Mouse (Mus musculus) fat pad, adult 2 months (tissue): ENCODE results near the gene Snx27.

Experiments used
- DNase-seq: peaks from one replicate; pipeline ENCODE4 v3.0.0-alpha.2; 2011; ENCODE audit warnings: low read depth, low spot score; ENCODE audit errors: extremely low read depth

Gene Snx27

GRCm38 (mm10) chr3:94567242-94567641, 15.3 kb downstream of the Snx27 start:
- no peak for DNase-seq

- no peak for DNase-seq
These were observed 17.0 kb downstream of the Snx27 start for GRCm38 (mm10) chr3:94565557-94565956.

GRCm38 (mm10) chr3:94565127-94565526, 17.4 kb downstream of the Snx27 start:
- no peak for DNase-seq

- DNase-seq = no peak
These were observed 18.0 kb downstream of the Snx27 start for GRCm38 (mm10) chr3:94564356-94565010.

GRCm38 (mm10) chr3:94563163-94563562, 19.4 kb downstream of the Snx27 start:
- DNase-seq = no peak

- DNase-seq = no peak
These were observed 22.5 kb downstream of the Snx27 start for GRCm38 (mm10) chr3:94559931-94560429.

- DNase-seq = no peak
These were observed 33.5 kb downstream of the Snx27 start for GRCm38 (mm10) chr3:94549041-94549440.

GRCm38 (mm10) chr3:94537187-94537586, 45.3 kb downstream of the Snx27 start:
- no peak for DNase-seq

GRCm38 (mm10) chr3:94533968-94534367, 48.5 kb downstream of the Snx27 start:
- DNase-seq = no peak

GRCm38 (mm10) chr3:94526731-94527130, 55.8 kb downstream of the Snx27 start:
- DNase-seq = no peak

- DNase-seq = no peak
These were observed 75.9 kb downstream of the Snx27 start for GRCm38 (mm10) chr3:94506664-94507063.

GRCm38 (mm10) chr3:94502243-94502642, 80.3 kb downstream of the Snx27 start:
- DNase-seq = no peak

GRCm38 (mm10) chr3:94497162-94497561, 85.4 kb downstream of the Snx27 start:
- DNase-seq = no peak

GRCm38 (mm10) chr3:94487581-94487980, 94.9 kb downstream of the Snx27 start:
- no peak for DNase-seq

GRCm38 (mm10) chr3:94485922-94486321, 96.6 kb downstream of the Snx27 start:
- no peak for DNase-seq

GRCm38 (mm10) chr3:94483790-94484439, 98.6 kb downstream of the Snx27 start:
- DNase-seq = no peak

GRCm38 (mm10) chr3:94482764-94483385, 99.6 kb downstream of the Snx27 start:
- DNase-seq = no peak

GRCm38 (mm10) chr3:94481429-94481828, 101.1 kb downstream of the Snx27 start:
- DNase-seq = no peak

- no peak for DNase-seq
These were observed 102.1 kb downstream of the Snx27 start, which contains the start of gene Riiad1 for GRCm38 (mm10) chr3:94480291-94480884. TSS of gene Riiad1 (minus strand) at chr3:94480341.

GRCm38 (mm10) chr3:94479564-94479963, 103.0 kb downstream of the Snx27 start:
- DNase-seq = no peak

- no peak for DNase-seq
These were observed 103.8 kb downstream of the Snx27 start for GRCm38 (mm10) chr3:94478591-94479169.
